Mouse (Mus musculus) frontal cortex, adult (tissue): ENCODE data around the gene Nfix.

Experiments used
- ATAC-seq: cut with Nextera tagmentation; 2 replicates; pipeline ENCODE4 v1.9.2; 2017; ENCODE audit warnings: mild to moderate bottlenecking, moderate library complexity, mixed read lengths; ENCODE audit not compliant: low TSS enrichment

The Nfix gene

DNA sequence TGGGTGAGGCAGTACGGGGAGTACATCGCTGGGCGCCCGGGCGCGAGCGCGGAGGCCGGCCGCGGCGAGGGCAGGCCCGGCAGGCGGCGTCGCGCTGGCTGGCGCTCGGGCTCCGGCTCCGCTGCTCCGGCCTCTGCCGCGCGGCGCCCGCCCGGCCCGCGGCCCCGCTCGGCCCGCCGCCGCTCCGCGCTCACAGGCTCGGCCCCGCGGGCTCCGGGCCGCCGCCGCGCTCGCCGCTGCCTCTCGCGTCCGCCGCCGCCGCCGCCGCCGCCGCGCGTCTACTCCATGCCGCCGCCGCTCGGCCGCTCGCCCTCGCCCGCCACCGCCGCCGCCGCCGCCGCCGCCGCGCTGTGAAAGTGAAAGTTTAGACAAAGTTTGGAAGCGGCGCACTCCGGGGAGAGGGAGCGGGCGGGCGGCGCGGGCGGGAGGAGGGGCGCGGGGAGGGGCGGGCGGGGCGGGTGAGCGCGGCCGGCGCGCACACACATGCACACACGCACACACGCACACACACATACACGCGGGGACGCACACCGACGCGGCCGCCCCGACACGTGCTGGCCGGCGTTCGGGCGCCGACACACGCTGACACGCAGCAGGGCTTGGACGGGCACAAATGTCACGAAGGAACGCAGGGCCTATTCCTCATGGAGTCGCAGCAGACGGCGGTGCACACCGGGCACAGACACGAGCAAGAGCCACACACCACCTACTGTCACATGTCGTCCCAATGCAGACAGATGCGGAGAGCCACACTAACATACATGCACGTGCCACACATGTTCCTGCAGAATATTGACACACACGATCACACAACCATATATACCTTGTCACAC, at the start of gene Nfix:
Gene Nfix, minus strand, starts transcription at position 346 of the 833 bp plus-strand sequence.
- ATAC-seq: peak; percentile 20; the same call in 1 of the 2 replicates

DNA sequence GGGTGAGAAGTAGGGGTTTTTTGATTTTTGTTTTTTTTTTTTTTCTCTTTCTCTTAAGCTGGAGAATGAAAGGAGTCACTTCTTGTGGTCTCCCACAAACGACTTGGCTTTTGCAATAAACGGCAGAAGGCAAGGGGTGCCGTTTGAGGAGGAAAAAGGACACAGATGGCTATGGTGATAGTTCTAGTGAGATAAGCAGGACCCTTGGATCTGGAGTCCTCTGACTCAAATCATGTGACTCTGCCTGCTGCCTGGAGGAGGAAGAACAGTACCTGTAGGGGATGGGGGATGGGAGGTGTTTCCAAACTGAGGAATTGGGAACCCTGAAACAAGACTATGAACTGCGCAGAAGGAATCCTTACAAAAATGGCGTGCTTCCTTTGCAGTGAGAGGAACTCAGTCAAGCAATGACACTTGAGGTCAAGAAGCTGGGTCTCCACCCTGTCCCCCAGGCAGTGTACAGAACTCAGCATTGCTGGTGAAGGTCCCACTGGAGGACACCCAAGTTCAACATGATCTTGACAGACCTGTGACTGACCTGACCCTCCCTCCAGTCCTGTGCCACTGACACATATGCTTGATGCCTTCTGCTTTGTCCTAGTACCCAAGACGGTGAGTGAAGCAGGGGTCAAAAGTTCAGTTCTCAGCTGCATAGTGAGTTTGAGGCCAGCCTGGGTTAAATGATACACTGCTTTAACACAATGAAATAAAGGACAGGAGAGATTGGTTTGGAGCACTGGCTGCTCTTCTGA, 47.7 kb upstream of the Nfix start:
- no peak for ATAC-seq

DNA sequence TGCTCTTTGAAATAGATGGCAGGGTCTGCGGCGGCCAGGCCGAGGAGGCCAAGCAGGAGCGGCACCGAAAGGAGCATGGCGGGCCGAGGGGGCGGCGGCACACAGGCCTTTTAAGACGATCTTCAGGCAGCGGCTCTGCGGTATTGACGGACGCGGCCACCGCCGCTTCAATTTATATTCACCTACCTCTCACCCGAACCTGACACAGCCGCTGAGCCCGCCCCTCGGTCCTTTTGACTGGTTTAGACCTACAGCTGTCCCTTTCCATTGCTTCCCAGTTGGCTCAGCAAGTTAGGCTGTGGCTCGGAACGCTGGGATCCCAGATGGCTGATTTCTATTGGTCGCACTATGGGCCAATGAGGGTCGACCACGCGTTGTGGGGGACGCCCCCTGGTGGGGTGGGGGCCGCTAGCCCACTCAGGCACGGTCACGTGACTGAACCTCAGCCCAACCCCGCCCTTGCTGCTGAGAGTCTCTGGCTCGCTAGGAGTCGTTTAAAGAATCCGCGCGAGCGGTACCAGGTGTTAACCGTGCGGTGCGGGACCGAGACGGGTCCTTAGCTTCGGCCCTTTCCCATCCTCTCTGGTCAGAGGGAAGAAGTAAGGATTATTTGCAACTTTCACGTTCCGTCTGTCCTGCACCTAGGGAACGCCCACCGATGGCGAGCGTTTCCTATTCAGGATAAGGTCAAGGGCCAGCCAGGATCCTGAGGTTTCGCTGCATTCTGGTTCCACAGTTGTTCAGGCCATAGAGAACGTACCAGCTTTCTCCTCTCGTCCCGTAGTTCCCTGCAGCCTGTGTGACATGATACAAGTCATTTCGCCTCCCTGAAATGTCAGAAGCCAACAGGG, 46.8 kb upstream of the Nfix start, which contains the start of gene Calr:
Gene Calr, minus strand, starts transcription at position 213 of the 851 bp plus-strand sequence.
- ATAC-seq: peak; percentile 97

GRCm38 (mm10) chr8:84846094-84846721, 46.1 kb upstream of the Nfix start:
- ATAC-seq: peak; percentile 5

- no peak for ATAC-seq
Measured at GRCm38 (mm10) chr8:84845355-84846093, 45.4 kb upstream of the Nfix start.

DNA sequence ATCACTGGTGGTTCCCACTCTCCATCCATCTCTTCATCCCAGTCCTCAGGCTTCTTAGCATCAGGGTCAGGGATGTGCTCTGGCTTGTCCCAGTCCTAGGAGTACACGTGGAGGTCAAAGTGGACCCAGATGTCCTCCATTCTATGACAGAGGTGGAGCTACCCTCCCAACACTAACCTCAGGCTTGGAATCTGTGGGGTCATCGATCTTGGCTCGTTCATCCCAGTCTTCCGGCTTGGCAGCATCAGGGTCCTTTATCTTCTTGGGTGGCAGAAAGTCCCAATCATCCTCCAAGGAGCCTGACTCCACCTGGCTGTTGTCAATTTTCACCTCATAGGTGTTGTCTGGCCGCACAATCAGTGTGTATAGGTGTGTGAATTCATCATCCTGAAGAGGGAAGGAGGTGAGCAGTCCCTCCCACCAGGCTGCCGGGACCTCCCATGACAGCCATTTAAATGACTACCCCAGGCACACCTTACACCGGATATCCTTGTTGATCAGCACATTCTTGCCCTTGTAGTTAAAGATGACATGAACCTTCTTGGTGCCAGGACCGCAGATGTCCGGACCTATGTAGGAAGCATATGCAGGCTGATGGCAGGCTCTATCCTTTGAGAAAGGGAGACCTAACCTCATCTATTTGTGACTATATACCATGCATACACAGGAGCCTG, 44.4 kb upstream of the Nfix start:
- no peak for ATAC-seq

GRCm38 (mm10) chr8:84841514-84841913, 41.4 kb upstream of the Nfix start:
- ATAC-seq: no peak

DNA sequence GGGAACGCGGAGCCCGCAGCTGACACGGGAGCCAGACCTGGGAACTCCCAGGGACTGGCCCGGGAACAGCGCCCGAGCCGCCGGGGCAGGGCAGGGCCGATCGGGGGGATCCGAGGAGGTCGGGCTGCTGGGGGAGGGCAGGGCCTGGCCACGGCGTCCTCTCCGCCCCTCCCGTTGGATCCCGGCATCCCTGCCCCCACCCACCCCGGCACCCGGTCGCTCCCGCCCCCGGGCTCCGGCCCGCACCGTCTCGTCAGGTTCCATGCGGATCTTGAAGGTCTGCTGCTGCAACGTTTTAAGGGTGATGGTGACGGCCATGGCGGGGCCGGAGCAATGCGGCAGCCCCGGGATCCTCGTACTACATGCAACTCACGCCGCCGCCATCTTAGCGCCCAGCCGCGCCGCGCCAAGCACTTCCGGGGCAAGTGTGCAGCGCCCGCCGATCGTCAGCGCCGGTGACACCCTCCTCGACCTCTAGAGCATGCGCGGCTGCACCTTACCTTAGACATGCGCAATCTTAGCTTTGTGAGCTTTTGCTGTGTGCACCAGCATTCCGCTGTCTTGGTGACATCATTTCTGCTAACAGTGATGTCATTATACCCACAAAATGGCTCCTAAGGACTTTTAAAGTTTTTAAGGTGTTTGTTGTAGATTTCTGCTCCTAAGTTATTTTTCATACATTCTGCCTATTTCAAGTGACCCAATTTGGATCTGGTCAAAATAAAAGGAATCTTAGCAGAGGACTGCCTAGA, 40.3 kb upstream of the Nfix start, which contains the start of gene Rad23a:
Gene Rad23a, minus strand, starts transcription at position 418 of the 752 bp plus-strand sequence.
- peak; percentile 93 for ATAC-seq

DNA sequence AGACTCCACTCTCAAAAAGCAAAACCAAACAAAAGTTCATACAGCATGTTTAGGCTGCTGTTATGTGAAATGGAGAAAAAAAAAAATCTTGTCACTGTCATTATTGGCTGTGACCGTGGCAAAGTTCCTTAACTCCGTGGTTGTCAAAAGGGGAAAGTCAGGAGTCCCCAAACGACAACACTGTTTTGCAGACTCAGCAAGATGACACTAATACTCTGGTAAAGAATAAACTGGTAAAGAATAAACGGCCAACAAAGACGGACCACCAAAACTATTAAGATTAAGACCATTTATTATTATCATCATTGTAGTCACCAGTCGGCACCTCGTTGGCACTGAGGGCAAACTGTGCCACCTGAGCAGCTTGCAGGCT, 39.7 kb upstream of the Nfix start:
- no peak for ATAC-seq

DNA sequence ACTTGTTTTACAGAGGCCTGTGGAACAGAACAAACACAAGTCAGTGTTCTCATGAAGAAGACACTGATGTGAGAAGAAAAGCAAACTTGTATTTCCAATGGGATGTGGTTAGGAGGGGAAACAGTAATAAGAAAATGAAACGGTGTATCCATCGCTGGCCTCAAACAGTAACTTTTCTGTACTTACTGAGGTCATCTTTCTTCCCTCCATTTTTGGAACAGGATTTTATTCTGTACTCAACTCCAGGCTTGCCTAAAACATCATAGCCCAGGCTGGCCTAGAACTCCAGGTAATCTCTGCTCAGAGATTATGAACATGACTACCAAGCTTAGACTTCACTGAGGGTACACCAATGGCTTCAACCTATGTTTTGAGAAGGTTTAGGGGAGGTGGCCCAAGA, 39.3 kb upstream of the Nfix start:
- ATAC-seq: no peak

DNA sequence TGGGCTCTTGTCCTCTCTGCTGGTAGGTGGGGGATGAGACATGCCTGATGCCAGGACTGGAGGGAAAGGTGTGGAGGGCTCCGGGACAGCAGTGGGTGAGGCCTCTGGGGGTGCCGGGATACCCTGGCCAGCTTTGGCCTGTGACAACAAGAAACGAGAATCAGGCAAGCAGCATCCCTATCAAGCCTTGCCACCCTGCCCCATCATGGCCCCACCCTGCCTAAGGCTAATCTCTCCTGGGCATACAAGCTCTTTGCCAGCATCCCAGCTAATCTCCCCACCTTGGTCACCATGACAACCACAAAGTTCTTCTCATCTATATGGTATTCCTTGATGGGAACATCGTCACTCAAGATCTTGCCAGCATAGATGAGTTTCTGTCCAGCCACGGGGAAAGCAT, 38.4 kb upstream of the Nfix start:
- ATAC-seq: no peak

DNA sequence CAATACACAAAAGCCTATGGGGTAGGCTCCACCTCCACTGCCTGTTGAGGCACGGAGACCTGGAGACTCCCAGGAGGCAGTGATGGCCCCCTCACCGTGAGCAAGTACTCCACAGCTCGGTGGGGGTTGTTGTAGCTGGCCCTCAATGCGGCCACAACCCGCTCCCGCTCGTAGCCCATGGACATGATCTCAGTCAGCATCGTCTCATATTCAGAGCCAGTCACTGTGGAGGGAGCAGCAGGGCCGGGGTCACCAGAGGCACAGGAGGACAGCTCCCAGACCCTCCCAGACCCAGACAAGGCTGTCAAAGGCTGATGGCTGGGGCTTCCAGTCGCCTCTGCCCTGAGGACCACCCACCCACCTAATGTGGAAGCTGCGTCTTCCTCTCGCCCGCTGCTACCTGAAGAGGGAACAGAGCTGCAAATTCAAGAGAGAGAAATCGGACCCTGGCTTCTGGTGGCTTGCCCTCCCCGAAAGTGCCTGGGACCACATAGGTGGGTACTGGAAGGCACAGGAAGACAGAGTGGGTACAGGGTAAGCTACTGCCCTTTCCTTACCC, 37.8 kb upstream of the Nfix start:
- no peak for ATAC-seq

- ATAC-seq: no peak
Measured at GRCm38 (mm10) chr8:84837149-84837911, 37.2 kb upstream of the Nfix start.

- ATAC-seq: peak; percentile 13; the same call in 1 of the 2 replicates
Measured at GRCm38 (mm10) chr8:84834866-84835855, 35.0 kb upstream of the Nfix start.

GRCm38 (mm10) chr8:84834002-84834865, 34.1 kb upstream of the Nfix start:
- no peak for ATAC-seq
